Mouse (Mus musculus) neural tube, embryonic 15.5 days (tissue): ENCODE results near the gene Ccdc12. TPM values are rescaled to one million over a fixed set of nuclear protein-coding genes. Genes with fewer than 3 reads are reported as not detected.

Experiments used
- ATAC-seq: fragments of 200-750 bp; cut with Nextera tagmentation; 2 replicates; pipeline ENCODE4 v1.8.0; 2017; ENCODE audit warnings: mild to moderate bottlenecking, moderate TSS enrichment, moderate library complexity; ENCODE audit not compliant: low FRiP score
- H3K27ac ChIP-seq: fragments of 300-500 bp; sonication (generic); replicated peaks from 2 replicates; pipeline ENCODE4 v1.5.1; 2015; ENCODE audit warnings: mild to moderate bottlenecking, inconsistent platforms
- H3K27me3 ChIP-seq: fragments of 300-500 bp; sonication (generic); replicated peaks from 2 replicates; pipeline ENCODE4 v1.6.1; 2015; ENCODE audit warnings: inconsistent platforms
- H3K36me3 ChIP-seq: fragments of 300-500 bp; sonication (generic); 2 replicates; pipeline ENCODE4 v1.6.1; 2015; ENCODE audit warnings: inconsistent platforms
- H3K4me1 ChIP-seq: fragments of 300-500 bp; sonication (generic); 2 replicates; pipeline ENCODE4 v1.6.1; 2015; ENCODE audit warnings: inconsistent platforms
- H3K4me2 ChIP-seq: fragments of 300-500 bp; sonication (generic); 2 replicates; pipeline ENCODE4 v1.6.1; 2015; ENCODE audit warnings: inconsistent platforms, mild to moderate bottlenecking, moderate library complexity
- H3K4me3 ChIP-seq: fragments of 300-500 bp; sonication (generic); replicated peaks from 2 replicates; pipeline ENCODE4 v1.5.1; 2015; ENCODE audit warnings: mild to moderate bottlenecking, inconsistent platforms
- H3K9ac ChIP-seq: fragments of 300-500 bp; sonication (generic); replicated peaks from 2 replicates; pipeline ENCODE4 v1.6.1; 2015; ENCODE audit warnings: mild to moderate bottlenecking, inconsistent platforms
- H3K9me3 ChIP-seq: fragments of 300-500 bp; sonication (generic); replicated peaks from 2 replicates; pipeline ENCODE4 v1.6.1; 2016; ENCODE audit warnings: inconsistent platforms
- WGBS: fragments of 180-500 bp; shearing (Covaris S2); methylation state at CpG from one replicate; pipeline ENCODE4 v1.1.7; 2015; ENCODE audit warnings: mixed read lengths; 5-methylcytosine and 5-hydroxymethylcytosine counted together
- polyA plus RNA-seq: library from polyadenylated mRNA; unstranded; fragments of >200 nt; fragmentation: Nextera tagmentation; extraction: Ambion mirVana; gene quantifications from 2 replicates; pipeline ENCODE4 v1.2.1, GENCODE M21; 2015

Gene Ccdc12
- polyA plus RNA-seq, 1 experiment from 2014 or later: 96.3 TPM

DNA sequence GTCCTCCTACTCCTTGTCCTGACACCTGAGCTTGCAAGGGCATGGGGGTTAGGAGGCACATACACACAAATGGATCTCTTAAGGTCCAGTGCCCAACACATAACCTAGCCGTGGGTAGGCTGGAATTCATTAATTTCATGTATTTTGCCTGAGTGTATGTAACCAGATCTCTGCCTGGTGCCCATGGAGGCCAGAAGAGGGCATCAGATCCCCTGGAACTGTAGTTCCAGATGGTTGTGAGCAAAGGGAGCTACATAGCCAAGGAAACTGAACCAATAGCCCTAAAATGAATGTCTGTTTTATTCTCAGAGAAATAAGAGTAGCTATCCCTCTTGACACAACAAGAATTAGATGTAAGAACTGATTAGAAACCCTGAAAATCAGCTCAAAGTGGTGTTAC lies 59.1 kb downstream of the Ccdc12 start:
- Histone ChIP-seq H3K4me1 (peaks cover 4% of the 10 kb centered on the region), H3K9me3 (no peaks in the 10 kb centered on the region), H3K4me2 (no peak overlapping the region), H3K4me3 (no peak overlapping the region), H3K36me3 (peaks cover 19% of the 10 kb centered on the region), H3K27me3 (no peaks in the 10 kb centered on the region), H3K27ac (no peak overlapping the region), H3K9ac (no peak overlapping the region)
- WGBS: 52% methylated on average over 1 of the region's 1 CpGs
- ATAC-seq: no peak

DNA sequence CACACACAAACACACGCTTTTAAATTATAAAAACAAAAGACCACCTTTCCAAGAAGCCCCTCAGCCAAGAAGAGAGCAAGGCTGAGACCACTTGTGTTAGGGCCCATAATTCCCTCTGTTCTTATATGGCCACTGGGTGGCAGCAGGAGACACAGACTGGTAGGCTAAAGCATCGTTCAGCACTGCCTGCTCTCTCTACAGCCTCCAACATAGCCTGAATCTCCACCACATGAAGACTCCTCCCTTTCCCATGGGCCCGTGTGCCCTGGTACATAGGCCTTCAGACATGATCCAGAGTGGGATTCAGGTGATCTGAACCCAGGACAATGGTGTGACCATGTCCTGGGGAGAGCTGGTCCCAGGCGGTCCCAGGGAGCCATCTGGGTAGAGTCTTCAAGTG lies 60.5 kb downstream of the Ccdc12 start:
- Histone ChIP-seq H3K4me2 (no peak overlapping the region), H3K27me3 (no peaks in the 10 kb centered on the region), H3K9me3 (no peaks in the 10 kb centered on the region), H3K9ac (no peak overlapping the region), H3K36me3 (peaks cover 16% of the 10 kb centered on the region), H3K27ac (no peak overlapping the region), H3K4me1 (peaks cover 4% of the 10 kb centered on the region), H3K4me3 (no peak overlapping the region)
- WGBS: 33% methylated on average over 4 of the region's 4 CpGs
- peak; percentile 83 for ATAC-seq

DNA sequence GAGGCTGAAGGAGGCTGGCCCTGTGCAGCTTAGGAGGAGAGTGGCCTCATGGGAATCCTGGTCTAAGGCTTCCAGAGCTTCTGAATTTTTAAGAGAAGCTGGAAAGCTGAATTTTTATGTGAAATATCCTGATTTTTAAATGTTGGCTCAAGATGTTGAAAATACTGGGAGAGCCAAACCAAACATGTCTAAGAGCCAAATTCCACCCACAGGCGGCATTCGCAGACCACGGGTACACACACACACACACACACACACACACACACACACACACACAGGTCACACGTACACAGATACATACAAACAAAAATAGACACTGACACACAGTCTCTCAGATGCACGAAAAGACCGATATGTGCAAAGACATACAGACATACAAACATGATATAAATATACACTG lies 61.8 kb downstream of the Ccdc12 start:
- no peak for ATAC-seq
- Histone ChIP-seq H3K9me3 (no peaks in the 10 kb centered on the region), H3K9ac (no peak overlapping the region), H3K36me3 (0 out of 2 replicates have a peak, but pooled peaks cover 10% of the 10 kb centered on the region), H3K4me2 (no peak overlapping the region), H3K4me3 (no peak overlapping the region), H3K4me1 (peaks cover 4% of the 10 kb centered on the region), H3K27ac (no peak overlapping the region), H3K27me3 (no peaks in the 10 kb centered on the region)
- WGBS: 89% methylated on average over 6 of the region's 6 CpGs

DNA sequence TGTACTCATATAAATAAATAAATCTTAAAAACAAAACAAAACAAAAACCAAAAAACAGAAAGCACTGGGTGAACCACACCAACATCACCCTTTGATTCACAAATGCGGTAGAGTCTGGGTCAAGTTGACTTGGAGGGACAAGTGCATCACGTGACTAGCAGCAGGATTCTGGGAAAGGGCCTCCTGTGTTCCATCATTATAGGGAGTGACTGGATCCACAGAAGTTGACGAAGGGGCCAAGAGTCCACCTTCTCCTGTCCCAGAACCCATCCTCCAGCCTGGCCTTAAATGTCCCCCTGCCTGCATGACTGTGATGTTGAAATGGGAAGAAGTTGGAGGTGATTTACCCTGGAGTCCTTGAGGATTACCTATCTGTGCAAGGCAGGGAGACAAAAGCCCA lies 62.5 kb downstream of the Ccdc12 start:
- H3K4me1 ChIP-seq: peaks cover 4% of the 10 kb centered on the region
- no peak overlapping the region for H3K27ac ChIP-seq
- 87% methylated on average over 3 of the region's 3 CpGs for WGBS
- H3K9me3 ChIP-seq: no peaks in the 10 kb centered on the region
- H3K27me3 ChIP-seq: no peaks in the 10 kb centered on the region
- no peak for ATAC-seq
- no peak overlapping the region for H3K9ac ChIP-seq
- H3K4me3 ChIP-seq: no peak overlapping the region
- H3K36me3 ChIP-seq: 0 out of 2 replicates have a peak, but pooled peaks cover 10% of the 10 kb centered on the region
- no peak overlapping the region for H3K4me2 ChIP-seq

DNA sequence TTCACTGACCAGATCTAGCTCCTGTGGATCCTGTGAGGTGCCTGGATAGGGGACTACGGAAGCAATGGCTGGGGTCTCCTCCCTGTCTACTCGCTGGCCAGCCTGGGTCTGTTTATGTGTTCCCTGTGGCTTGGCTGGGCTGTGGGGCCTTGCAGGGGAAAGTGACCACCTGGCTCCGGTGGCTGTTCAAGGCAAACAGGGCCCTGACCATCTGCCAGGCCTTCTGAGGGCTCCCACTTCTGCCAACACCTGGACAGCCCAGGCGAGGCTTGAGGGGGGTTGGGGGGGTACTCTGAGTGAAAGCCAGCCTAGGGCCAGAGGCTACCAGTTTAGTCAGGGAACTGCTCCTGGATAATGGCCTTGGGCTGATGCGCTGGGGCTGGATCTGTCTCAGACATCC lies 63.7 kb downstream of the Ccdc12 start:
- WGBS: 76% methylated on average over 5 of the region's 5 CpGs

DNA sequence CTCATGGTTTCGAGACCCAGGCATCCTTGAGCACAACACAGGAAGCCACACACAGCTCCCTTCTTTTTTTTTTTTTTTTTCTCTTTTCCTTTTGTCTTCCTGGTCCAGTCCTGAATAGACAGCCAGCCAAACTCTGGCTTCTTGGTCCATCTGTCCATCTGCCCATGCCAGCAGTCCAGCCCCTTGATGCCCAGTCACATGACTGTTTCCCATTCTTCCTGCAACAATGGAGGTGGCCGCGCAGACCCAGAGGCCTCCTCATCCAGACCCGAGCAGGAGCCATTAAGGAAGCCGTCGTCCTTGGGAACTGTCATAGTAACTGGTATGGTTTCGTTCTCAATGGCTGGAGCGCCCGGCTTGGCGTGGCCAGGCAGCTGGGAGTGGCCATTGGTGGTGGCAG lies 65.8 kb downstream of the Ccdc12 start:
- Histone ChIP-seq H3K4me1 (peaks cover 21% of the 10 kb centered on the region), H3K27me3 (0 out of 2 replicates have a peak, but pooled peaks cover under 1% of the 10 kb centered on the region), H3K36me3 (no peaks in the 10 kb centered on the region), H3K4me2 (no peak overlapping the region), H3K9me3 (no peaks in the 10 kb centered on the region), H3K9ac (no peak overlapping the region), H3K4me3 (no peak overlapping the region), H3K27ac (no peak overlapping the region)
- no peak for ATAC-seq
- WGBS: 65% methylated on average over 10 of the region's 10 CpGs

More for the DNA sequence above, 63.7 kb downstream of the Ccdc12 start:
- Histone ChIP-seq H3K4me3 (no peak overlapping the region), H3K27me3 (no peaks in the 10 kb centered on the region), H3K9me3 (no peaks in the 10 kb centered on the region), H3K4me2 (no peak overlapping the region), H3K27ac (no peak overlapping the region), H3K9ac (no peak overlapping the region), H3K4me1 (peaks cover 4% of the 10 kb centered on the region), H3K36me3 (0 out of 2 replicates have a peak, but pooled peaks cover 2% of the 10 kb centered on the region)
- ATAC-seq: no peak

DNA sequence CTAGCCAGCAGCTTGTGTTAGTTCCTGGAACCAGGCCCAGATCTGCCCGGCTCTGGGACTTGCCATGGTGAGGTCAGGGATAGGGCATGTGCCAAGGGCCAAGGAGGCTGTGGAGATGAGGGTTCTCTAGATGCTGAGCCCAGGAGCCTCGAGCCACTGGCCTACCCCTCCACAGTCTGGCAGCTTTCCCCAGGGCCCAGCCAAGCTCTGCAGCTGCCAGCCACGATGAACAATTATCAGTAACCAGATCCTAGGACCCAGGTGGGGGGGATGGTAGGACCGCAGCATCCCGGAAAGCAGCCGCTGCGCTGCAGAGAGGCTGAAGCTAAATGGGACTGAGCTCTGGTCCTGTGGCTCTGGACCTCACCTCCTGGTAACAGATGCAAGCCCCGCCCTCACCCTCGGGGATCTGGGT lies 69.4 kb downstream of the Ccdc12 start:
- peak; percentile 28; the same call in 1 of the 2 replicates for ATAC-seq
- H3K4me3 ChIP-seq: no peak overlapping the region
- H3K27me3 ChIP-seq: 0 out of 2 replicates have a peak, but pooled peaks cover 6% of the 10 kb centered on the region
- no peaks in the 10 kb centered on the region for H3K36me3 ChIP-seq
- H3K27ac ChIP-seq: no peak overlapping the region
- H3K4me2 ChIP-seq: peak overlapping the region; percentile 8; the same call in 1 of the 2 replicates
- H3K9ac ChIP-seq: no peak overlapping the region
- no peaks in the 10 kb centered on the region for H3K9me3 ChIP-seq
- peaks cover 27% of the 10 kb centered on the region for H3K4me1 ChIP-seq
- WGBS: 11% methylated on average over 9 of the region's 9 CpGs

DNA sequence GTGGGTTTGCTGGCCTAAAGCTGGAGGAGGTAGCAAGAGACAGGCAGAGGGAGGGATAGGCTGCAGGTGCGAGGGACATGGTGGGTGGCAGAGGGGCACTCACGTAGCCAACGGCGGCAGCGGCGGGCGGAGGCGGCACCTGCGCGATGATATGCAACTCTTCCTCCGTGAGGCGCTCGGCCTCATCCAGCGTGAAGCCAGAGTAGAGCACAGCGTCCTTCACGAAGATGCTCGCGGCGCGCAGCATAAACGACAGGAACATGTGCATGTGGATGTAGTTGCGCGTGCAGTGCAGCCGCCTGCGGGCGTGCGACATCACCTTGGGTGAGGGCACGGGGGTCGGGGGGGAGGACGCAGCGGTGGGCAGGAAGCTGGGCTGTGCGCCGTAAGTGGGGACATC lies 70.6 kb downstream of the Ccdc12 start:
- peak overlapping the region; percentile 73 for H3K4me2 ChIP-seq
- H3K4me3 ChIP-seq: peak overlapping the region; percentile 34
- peak overlapping the region; percentile 38 for H3K9ac ChIP-seq
- peaks cover 27% of the 10 kb centered on the region for H3K4me1 ChIP-seq
- H3K27ac ChIP-seq: no peak overlapping the region
- ATAC-seq: no peak
- 13% methylated on average over 33 of the region's 33 CpGs for WGBS
- no peaks in the 10 kb centered on the region for H3K9me3 ChIP-seq
- no peaks in the 10 kb centered on the region for H3K36me3 ChIP-seq
- H3K27me3 ChIP-seq: 0 out of 2 replicates have a peak, but pooled peaks cover 6% of the 10 kb centered on the region

DNA sequence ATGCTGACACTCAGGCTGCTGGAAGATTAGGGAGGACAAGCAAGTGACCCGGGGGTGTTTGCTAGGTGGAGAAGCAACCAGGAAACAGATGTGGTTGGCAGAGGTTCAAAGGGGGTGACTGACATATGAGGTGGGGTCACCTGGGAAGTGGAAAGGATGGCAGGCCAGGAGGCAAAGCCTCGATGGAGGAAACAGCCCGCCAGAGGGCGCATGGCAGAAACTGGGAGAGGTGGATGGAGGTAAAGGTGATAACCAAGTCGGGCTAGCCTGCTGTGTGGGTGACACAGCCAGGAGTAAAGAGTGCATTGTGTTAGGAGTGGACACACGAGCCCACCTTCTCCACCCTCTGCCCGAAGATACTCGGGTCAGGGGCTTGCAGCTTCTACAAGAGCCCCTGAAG lies 73.5 kb downstream of the Ccdc12 start:
- Histone ChIP-seq H3K9me3 (no peaks in the 10 kb centered on the region), H3K4me2 (no peak overlapping the region), H3K36me3 (no peaks in the 10 kb centered on the region), H3K4me3 (no peak overlapping the region), H3K27me3 (peaks cover 15% of the 10 kb centered on the region), H3K27ac (no peak overlapping the region), H3K4me1 (peaks cover 45% of the 10 kb centered on the region), H3K9ac (no peak overlapping the region)
- ATAC-seq: no peak
- 15% methylated on average over 8 of the region's 8 CpGs for WGBS

DNA sequence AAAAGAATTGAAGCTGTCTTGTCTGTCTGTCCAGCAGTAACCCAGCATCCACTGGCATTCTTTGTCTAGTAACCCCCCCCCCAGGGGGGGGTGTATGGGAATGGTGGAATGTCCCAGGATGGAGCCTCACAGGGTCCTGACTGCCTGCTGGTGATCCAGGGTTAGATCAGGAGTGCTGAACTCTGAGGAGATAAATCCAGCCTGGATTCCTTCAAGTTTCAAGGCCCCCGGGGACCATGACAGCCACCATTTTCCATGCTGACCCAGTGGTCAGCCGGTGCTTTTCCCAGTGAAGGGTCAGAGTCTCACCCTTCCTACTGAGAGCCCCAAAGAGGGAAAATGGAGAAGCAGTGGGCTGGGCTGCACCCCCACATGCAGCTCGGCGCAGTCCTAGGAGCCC lies 75.6 kb downstream of the Ccdc12 start:
- Histone ChIP-seq H3K36me3 (no peaks in the 10 kb centered on the region), H3K9ac (no peak overlapping the region), H3K27ac (no peak overlapping the region), H3K4me1 (peaks cover 31% of the 10 kb centered on the region), H3K4me3 (no peak overlapping the region), H3K27me3 (peaks cover 17% of the 10 kb centered on the region), H3K9me3 (no peaks in the 10 kb centered on the region), H3K4me2 (no peak overlapping the region)
- 50% methylated on average over 4 of the region's 4 CpGs for WGBS
- ATAC-seq: no peak

DNA sequence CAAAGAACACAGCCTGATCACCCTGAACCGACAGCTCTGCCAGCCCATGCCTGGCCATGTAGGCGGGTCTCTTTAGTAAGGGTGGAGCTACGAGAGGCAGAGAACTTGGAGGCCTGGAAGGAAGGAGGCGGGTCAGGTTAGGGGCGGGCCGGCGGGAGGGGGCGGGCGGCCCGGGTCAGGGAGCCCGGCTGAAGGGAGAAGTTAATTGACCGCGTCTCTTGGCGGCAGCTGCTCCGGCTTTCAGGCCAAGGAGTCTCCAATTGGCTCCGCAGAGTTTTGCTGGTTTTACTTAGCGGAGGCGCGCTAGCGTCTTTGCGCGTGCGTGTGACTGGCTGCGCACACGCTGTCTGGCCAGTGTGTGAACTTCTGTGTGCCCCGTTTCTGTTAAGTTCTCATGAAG lies 76.3 kb downstream of the Ccdc12 start:
- Histone ChIP-seq H3K4me1 (peaks cover 30% of the 10 kb centered on the region), H3K4me2 (peak overlapping the region; percentile 78), H3K27me3 (peaks cover 14% of the 10 kb centered on the region), H3K36me3 (no peaks in the 10 kb centered on the region), H3K27ac (peak overlapping the region; percentile 45), H3K9me3 (no peaks in the 10 kb centered on the region), H3K4me3 (peak overlapping the region; percentile 44), H3K9ac (peak overlapping the region; percentile 28)
- WGBS: under 1% methylated on average over 26 of the region's 26 CpGs
- peak; percentile 73 for ATAC-seq

DNA sequence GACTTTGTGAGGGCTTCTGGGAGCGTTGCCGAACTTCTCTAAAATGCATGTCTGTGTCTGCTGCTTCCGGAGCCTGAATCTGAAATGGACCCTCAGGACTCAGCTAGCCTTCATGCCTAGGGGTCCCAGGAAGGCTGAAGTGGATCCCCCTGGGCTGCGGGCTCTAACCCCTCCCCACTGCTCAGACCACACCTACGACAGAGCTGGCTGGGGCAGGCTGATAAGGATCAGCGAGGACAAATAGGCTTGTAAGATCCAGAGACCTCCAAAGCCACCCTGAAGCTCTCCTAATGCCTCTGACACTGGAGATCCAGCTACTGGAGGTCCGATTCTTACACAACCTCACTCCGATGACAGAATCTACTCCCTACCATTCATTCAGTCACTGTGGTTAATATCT lies 76.8 kb downstream of the Ccdc12 start:
- Histone ChIP-seq H3K27me3 (peaks cover 11% of the 10 kb centered on the region), H3K4me1 (peaks cover 29% of the 10 kb centered on the region), H3K4me2 (peak overlapping the region; percentile 78), H3K27ac (peak overlapping the region; percentile 45), H3K36me3 (no peaks in the 10 kb centered on the region), H3K4me3 (peak overlapping the region; percentile 44), H3K9ac (peak overlapping the region; percentile 28), H3K9me3 (no peaks in the 10 kb centered on the region)
- 11% methylated on average over 8 of the region's 8 CpGs for WGBS
- no peak for ATAC-seq
